ENCODE assay signal across 16 mouse cellular contexts in genomic region chr5:89952611-89953010, GRCm38 (mm10).
"Had no signal": no experiment of that assay in that cellular context is flagged by ENCODE, and none has a peak within 500 bp of the region (broad histone marks: within the 10 kb centered on the region; RNA-seq: fewer than 3 reads in every experiment).

No protein-coding gene starts in this region.

- H3K4me3 ChIP-seq: midbrain, embryonic 10.5 days; midbrain, embryonic 13.5 days; midbrain, embryonic 15.5 days; myocyte; neural tube, embryonic 13.5 days; neural tube, embryonic 15.5 days; stomach, embryonic 15.5 days had no signal

- H3K36me3 ChIP-seq: midbrain, embryonic 10.5 days; midbrain, embryonic 13.5 days; midbrain, embryonic 15.5 days; neural tube, embryonic 13.5 days; neural tube, embryonic 15.5 days; stomach, embryonic 15.5 days had no signal

- H3K9ac ChIP-seq: lung, embryonic 14.5 days; midbrain, embryonic 13.5 days; midbrain, embryonic 15.5 days; neural tube, embryonic 13.5 days; neural tube, embryonic 15.5 days; stomach, embryonic 15.5 days had no signal

- H3K9me3 ChIP-seq: midbrain, embryonic 13.5 days; midbrain, embryonic 15.5 days; neural tube, embryonic 13.5 days; neural tube, embryonic 15.5 days; stomach, embryonic 15.5 days had no signal

- H3K4me1 ChIP-seq: midbrain, embryonic 10.5 days; midbrain, embryonic 13.5 days; midbrain, embryonic 15.5 days; neural tube, embryonic 13.5 days; neural tube, embryonic 15.5 days; stomach, embryonic 15.5 days had no signal

- ATAC-seq: midbrain, embryonic 13.5 days; midbrain, embryonic 15.5 days had no signal

- H3K27me3 ChIP-seq: midbrain, embryonic 13.5 days; midbrain, embryonic 15.5 days; neural tube, embryonic 13.5 days; neural tube, embryonic 15.5 days; stomach, embryonic 15.5 days had no signal

- DNase-seq: lung, adult 18-20 months; lung, embryonic 14.5 days; lung, postnatal 10 days; lung, postnatal 4 days; right cerebral cortex, postnatal 14 days; thymus, adult 18-20 months; thymus, postnatal 14 days; thymus, postnatal 36 days had no signal

- H3K27ac ChIP-seq: midbrain, embryonic 10.5 days; midbrain, embryonic 13.5 days; midbrain, embryonic 15.5 days; neural tube, embryonic 13.5 days; neural tube, embryonic 15.5 days; stomach, embryonic 15.5 days; stomach, postnatal 0 days had no signal

- H3K4me2 ChIP-seq: lung, embryonic 14.5 days; midbrain, embryonic 13.5 days; midbrain, embryonic 15.5 days; neural tube, embryonic 13.5 days; neural tube, embryonic 15.5 days; stomach, embryonic 15.5 days had no signal
